Mouse (Mus musculus): ENCODE measurements at regions not wholly inside any gene's neighbourhood (a gene's known extent, or its start where the extent isn't known, plus 50 kb on each side); places are given as distances from the start of the nearest gene placed in this dataset.

- no peak for DNase-seq (ENCODE audit: extremely low spot score, low spot score)
Measured at GRCm38 (mm10) chr12:27143310-27143709, 199.1 kb downstream of the Sox11 start.

DNA sequence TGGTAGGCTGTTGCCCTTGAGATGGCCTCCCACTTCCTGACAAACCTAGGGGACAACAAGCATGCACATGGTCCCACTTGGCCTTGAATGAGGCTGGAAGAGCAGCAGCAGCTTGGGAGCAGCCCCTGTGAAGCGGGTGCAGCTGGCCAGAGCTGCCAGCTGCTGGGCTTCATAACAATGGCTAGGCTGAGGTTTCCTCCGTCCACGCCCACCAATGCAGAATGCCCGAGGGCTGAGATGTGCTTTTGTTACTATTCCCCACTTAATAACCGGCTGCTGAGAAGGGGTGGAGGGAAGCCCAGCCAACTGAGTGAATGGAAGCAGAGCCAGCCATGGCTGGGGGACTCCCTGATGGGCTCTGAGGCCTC, 202.1 kb downstream of the Sox11 start:
- DNase-seq (ENCODE audit: extremely low spot score, low spot score) = peak; percentile 78

GRCm38 (mm10) chr12:27139683-27140334, 202.6 kb downstream of the Sox11 start:
- DNase-seq (ENCODE audit: extremely low spot score, low spot score) = peak; percentile 78

DNA sequence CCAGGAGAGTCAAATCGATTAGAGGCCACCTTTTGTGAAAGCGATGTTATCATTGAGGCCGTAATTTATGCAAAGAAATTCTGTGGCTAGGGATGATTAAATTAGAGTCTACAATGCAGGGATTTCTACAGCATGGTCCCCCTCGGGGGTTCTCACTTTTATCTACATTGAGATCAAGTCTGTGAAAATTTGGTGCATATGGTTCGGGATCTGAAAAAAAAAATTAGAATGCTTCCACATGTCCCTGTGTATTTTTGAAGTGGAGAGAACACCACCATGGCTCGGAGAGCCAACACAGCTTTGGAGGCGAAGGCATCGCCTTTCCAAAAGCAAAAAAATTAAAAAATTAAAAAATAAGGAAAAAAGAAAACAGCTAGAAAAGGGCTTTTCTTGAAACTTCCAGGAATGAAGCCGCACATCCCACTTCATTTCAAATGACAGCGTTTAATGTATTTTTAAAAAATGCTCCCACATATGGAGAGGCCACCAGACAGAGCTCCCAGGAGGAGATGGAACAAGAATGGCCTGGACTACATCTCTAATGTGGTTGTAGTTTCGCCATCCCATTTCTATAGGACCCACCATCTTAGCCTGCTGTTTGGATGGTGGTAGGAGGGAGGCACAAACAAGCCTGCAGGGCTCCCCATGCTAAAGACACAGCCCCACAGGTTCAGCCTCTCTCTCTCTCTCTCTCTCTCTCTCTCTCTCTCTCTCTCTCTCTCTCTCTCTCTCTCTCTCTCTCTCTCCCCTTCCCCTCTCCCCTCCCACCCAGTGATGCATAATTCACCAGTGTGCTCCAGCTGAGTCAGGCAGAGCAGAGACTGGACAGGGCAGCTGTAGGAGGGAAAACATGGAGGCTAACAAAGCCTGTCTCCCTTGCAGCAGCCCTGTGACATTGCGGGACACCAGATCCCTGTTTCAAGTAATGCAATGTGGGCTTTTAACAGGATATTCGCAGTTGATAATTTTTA, 203.4 kb downstream of the Sox11 start:
- DNase-seq (ENCODE audit: extremely low spot score, low spot score) = peak; percentile 62

GRCm38 (mm10) chr12:27135997-27136559, 206.3 kb downstream of the Sox11 start:
- no peak for DNase-seq (ENCODE audit: extremely low spot score, low spot score)

- DNase-seq (ENCODE audit: extremely low spot score, low spot score) = no peak
Measured at GRCm38 (mm10) chr12:27130544-27130943, 211.8 kb downstream of the Sox11 start.

DNA sequence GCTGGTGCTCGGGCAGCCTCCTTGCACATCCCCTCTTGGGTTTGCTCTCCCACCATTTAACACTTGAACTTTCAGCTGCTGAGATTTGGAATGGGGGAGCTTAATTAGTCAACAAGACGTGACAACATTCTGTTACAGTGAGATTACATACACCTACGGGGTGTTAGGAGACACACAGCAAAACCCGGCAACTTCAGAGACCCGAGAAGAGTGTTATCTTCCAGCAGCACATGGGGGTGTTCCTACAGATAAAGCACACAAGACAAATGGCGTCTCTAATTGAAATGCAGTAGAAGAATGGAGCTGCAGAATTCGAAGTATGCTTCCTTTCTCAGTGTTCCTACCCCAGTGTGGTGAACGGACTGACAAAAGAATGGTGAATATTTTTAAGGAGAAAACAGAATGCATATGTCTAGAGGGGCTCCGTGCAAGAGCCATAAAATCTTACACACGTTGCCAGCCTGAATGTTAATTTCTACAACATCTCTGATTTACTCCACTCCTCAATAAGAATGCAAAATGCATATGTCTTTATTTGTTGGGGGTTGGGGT, 215.2 kb downstream of the Sox11 start:
- DNase-seq (ENCODE audit: extremely low spot score, low spot score) = no peak

- no peak for DNase-seq (ENCODE audit: extremely low spot score, low spot score)
Measured at GRCm38 (mm10) chr12:27118581-27118980, 223.8 kb downstream of the Sox11 start.

DNA sequence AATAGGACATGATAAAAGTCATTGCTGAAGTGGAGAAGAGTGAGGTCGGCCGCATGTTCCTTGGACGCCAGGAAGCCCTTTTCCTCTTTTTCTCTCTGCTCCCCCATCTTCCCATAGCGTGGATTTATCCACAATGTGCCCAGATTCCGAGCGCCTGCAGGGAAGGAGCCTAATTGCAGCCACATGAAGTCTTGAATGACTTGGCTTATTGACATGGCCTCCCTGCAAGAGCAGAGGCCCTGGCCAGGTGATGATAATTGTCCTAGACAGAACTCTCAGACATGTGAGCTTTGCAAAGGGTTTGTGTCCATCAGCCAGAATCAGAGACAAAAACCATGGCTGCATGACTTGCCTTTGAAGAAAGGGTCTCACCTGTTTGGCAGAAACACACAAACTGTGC, 227.0 kb downstream of the Sox11 start:
- no peak for DNase-seq (ENCODE audit: extremely low spot score, low spot score)

- no peak for DNase-seq (ENCODE audit: extremely low spot score, low spot score)
Measured at GRCm38 (mm10) chr12:27104925-27105571, 237.3 kb downstream of the Sox11 start.

DNA sequence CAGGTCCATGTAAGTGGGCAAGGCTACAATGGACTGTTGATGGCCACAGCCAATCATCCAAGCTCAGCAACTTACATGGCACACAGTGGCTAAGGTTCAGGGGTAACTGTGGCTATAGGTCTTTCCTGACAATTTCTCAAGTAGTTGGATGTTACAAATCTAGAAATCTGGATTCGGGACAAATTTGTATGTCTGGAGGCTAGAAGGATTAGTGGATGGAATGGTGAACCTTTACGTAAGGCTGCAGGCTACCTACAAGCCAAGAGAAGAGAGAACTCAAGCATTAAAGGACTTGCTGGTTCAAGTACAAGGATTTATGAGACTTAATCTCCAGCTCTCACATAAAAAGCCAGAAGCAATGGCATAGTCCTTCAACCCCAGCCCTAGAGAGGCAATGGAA, 239.4 kb downstream of the Sox11 start:
- DNase-seq (ENCODE audit: extremely low spot score, low spot score) = no peak

GRCm38 (mm10) chr12:27089206-27089605, 253.2 kb downstream of the Sox11 start:
- DNase-seq (ENCODE audit: extremely low spot score, low spot score) = no peak

- DNase-seq (ENCODE audit: extremely low spot score, low spot score) = no peak
Measured at GRCm38 (mm10) chr12:27085890-27086289, 256.5 kb downstream of the Sox11 start.

DNA sequence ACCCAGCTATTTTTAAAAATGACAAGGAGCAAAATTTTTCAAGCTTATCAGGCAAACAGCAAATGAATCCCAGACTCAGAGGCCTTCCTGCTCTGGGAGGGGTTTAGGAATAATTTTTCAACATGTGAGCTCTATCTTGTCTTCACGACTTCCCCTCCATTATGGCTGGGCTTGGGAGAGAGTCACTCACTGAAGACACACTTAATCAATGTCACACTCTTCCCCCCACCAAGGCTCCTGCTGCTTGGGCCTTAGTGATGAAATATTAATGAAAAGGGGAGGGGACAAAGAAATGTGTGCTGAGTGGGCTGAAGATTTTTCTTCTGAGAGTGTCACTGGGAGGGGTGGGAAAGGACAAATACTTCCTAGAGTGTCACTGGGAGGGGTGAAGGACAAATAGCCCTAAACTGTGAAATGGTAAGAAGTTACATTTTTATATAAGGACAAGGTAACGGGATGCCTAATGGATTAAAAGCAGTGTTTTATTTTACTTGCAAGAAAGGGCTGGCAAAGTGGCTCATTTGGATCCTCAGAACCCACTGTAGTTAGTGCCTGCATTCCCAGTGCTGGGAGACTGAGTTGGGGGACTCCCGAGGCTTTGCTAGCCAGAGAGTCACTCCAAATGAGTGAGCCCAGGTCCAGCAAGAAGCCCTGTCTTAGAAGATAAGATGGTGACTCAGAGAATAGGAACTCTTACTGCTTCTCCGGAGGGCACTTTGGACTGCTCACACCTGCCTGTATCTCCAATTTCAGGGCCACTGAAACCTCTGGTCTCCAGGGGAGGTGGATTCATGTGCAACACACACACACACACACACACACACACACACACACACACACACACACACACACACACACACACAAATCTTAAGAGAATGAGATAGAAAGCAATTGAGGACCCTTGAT, 258.5 kb downstream of the Sox11 start:
- peak; percentile 30 for DNase-seq (ENCODE audit: extremely low spot score, low spot score)

DNA sequence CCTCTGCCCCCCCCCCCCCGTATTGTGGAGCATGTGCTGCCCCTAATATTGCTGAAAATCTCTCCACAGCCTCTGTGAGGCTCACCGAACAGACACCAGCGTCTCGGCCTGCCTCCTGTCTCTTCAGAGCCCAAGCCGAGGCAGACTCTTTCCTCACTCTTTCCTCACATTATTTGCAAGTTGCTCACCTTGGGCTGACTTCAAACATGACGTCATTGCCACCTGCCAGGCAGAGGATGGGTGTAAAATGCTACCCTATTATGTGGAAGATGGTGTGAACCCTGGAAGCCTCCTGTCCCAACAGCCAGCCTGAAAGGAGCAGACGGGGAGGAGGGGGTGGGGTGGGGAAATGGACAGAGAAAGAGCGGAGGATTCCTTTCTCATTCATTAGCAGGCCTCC, 259.3 kb downstream of the Sox11 start:
- DNase-seq (ENCODE audit: extremely low spot score, low spot score) = peak; percentile 77

GRCm38 (mm10) chr12:27082624-27083023, 259.8 kb downstream of the Sox11 start:
- DNase-seq (ENCODE audit: extremely low spot score, low spot score) = peak; percentile 84

- no peak for DNase-seq (ENCODE audit: extremely low spot score, low spot score)
Measured at GRCm38 (mm10) chr12:27076107-27076738, 266.2 kb downstream of the Sox11 start.

DNA sequence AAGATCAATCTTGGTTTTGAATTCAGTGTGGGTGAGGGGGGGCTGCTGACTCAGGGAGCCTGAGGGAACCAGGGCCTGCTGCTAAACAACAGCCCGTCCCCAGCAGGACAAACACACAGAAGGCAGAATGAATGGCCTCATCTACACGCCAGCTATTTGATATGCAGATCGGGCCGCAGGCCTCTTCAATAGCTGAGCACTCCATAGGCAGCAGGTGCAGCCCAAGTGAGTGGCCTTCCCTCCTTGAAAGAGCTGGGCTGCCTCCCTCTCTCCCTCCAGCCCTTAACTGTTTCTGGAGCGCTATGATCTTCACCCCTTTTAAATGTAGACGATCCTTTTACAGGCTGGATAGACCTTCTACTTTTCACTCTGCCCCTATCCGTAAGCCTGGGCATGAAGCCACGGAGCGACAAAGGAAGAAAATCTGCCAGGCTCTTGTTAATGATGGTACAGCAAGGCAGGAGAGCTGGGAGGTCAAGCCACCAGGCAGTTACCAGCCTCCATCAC, 277.3 kb downstream of the Sox11 start:
- peak; percentile 46 for DNase-seq (ENCODE audit: extremely low spot score, low spot score)

- DNase-seq (ENCODE audit: extremely low spot score, low spot score) = no peak
Measured at GRCm38 (mm10) chr12:27063518-27063917, 278.9 kb downstream of the Sox11 start.

Measured in neural tube, embryonic 10.5 days (tissue).